Mouse (Mus musculus): ENCODE results near the gene Tns1.

DNA sequence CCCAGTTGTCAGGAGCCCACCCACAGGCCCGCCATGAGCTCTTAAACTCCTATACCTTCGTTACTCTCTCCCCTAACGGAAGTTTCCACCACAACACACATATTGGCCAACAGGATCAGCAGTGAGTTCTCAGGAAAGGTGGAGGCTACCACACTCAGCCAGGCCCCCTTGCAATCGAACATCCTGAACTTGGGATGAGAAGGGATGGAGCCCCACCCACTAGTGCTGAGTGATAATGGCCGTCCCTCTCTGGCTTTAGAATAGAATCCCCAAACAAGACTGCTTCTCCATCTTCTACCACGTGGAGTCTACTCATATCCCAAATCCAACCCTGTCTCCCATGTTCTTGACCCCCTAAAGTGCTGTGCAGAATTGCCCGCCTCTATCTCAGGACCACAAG is 131.0 kb downstream of the Tns1 start:
- no peak for TF ChIP-seq FLI1 (IDR thresholded peaks at IDR 0.05; ENCODE audit: low read length)
- no peak for TF ChIP-seq GATA1 (IDR thresholded peaks at IDR 0.05; ENCODE audit: borderline replicate concordance, low read length)

Data from megakaryocyte, embryonic 14.5 days (primary cell).